Mouse (Mus musculus) c-Kit-negative CD71-positive TER-119-positive erythroid progenitor cells, embryonic 14.5 days (primary cell): ENCODE data around the gene Pik3r5.

Experiments
- DNase-seq: peaks from one replicate; pipeline ENCODE4 v3.0.0-alpha.2; 2013; ENCODE audit warnings: low read depth, low spot score

Gene Pik3r5

DNA sequence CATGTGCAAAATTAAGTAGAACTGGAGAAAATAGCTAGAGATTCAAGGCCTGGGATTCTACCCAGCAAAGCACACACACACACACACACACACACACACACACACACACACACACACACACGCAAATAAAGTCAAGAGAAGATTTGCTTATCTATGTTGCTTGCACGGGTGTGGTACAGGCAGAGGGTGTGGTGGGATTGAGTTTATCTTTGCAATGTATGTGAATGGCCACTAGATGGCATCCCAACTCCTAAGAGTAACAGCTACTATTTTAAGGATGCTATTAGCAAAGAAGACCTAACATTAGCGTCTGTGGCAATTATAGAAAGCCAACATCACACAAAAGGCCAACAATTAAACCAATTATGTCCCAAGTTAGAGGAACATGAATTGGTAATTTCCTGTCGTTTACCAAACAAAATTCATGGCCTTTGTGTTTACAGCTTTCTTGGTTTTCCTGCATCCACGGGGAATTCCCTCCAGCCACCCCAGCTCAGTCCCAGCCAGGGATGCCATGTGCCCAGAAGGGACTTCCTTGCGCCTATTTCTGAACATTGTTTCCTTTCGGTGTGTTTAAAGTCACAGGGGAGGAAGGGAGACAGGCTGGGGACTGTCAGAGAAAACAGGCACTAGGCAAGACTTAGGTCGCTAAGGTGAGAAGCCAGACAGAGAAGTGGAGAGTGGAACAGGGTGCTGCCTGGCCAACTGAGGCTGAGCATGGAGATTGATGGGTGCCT lies 53.5 kb downstream of the Pik3r5 start:
- peak; percentile 47 for DNase-seq

DNA sequence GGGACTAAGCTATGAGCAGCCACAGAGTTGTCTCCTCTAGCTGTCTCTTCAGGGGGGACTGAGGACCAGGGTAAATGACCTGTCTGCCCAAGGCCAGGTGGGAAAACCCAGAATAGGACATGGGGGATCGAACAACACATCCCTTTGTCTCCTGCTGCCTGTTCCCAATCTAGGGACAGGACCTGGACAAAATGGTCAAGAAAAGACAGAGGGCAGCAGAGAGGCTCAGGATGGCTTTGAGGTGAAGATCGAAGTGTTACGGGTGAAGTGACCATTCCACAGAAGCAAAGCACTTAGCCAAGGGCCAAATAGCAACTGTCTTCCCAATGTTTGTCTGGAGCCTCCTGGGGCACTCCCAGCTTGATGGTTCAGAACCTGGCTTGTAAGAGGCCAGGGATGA lies 54.2 kb downstream of the Pik3r5 start:
- DNase-seq = no peak

DNA sequence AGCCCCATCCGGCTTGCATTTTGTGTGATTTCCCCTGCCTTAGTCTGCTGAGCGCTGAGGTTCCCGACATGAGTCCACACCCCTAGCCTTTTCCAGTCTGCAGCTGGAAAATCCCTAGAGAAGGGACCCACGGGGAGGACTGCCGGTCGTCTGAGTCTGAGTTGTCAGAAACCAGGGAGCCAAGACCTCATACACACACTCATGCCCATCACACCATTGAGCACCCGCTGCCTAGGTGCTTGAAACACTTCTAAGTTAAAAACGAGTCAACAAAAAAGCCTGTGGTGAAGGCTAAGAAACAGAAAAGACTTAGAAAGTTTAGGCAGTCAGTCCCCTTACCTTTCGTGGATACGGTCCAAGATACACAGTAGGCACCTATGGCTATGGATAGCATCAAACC lies 55.8 kb downstream of the Pik3r5 start:
- DNase-seq = no peak

DNA sequence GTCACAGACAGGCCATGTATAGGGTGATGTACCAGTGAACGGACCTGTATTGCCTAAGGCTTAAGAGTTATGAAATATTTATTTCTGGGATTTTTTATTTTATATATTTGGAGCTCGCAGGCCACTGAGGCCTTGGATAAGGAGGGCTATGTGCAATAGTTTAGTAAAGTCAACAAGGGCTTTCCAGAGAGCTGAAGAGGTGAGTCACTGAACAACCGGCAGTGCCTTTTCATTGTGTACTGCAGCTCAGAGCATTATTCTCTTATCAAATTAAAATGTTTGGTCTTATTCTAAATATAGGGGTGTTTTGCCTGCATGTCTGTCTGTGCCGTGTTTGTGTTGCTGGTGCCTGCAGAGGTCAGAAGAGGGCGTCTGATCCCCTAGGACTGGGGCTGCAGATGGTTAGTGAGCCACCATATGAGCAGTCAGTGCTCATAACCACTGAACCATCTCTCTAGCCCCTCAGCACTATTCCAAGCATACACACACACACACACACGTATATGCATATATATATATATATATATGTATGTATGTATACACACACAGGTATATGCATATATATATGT lies 56.4 kb downstream of the Pik3r5 start:
- DNase-seq = no peak

DNA sequence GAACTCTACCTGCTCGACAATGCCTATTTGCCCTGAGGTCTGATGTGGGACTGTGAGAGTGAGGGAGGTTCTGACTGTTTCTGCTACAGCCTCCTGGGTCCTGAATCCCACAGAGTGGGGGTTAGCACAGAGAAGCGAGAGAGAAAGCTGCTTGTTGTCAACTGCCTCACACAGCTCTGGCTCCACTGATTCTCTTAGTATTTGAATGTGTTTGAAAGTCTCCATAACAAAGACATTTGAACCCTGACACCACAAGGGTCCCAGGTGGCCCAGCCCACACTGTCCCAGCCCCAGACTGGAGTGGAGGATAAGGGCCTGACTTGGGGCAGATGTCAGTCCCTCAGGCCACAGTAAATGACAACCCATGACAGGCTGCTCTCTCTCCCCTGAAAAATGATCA lies 57.3 kb downstream of the Pik3r5 start:
- no peak for DNase-seq

DNA sequence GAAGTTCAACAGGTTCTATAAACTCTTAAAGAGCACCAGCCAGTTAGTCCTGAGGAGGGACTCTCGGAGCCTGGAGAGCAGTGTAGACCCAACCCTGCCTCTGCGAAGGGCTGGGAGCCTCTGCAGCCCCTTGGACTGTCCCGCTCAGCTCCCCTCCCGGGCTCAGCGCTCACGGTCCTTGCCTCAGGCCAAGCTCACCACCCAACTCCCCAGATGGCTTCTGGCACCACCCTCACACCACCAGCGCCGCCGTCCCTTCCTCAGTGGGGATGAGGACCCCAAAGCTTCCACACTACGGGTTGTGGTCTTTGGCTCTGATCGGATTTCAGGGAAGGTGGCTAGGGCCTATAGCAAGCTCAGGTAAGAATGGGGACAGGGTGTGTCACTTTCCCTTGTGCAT lies 60.7 kb downstream of the Pik3r5 start:
- DNase-seq = no peak

DNA sequence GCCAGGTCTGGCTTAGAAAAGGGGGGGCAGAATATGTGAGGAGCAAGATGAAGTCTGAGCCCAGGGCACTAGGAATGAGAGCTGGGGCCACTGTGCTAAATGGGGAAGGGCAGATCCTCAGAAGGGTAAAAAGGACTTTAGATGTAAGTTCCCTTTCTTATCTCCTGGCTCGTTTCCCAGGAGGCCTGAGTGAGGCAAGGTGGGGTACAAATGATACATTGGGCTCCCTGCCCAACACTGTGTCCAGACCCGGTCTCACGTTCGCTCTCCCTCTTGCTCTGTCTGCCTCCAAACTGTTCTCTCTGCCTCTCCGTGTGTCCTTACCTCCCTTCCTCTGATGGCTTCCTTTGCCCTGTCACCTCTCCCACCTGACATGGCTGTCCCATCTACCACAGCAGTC lies 61.8 kb downstream of the Pik3r5 start:
- no peak for DNase-seq

DNA sequence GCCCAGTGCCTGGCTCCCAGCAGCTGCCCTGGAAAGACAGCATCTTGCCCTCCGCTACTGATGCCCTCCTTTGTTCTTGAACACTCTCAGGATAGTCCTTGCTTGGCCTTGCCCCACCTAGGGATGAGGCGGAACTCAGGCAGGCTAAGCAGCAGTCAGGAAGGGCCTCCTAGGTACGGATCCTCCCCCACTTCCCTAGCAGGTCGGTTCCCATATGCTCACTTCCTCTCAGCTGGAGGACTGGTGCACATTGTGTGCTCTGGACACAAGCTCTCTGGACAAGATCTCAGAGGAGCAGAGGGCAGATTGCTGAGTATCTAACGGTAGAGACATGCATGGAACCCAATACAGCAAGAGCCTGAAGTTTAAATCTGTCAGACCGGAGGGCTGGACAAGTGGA lies 65.2 kb downstream of the Pik3r5 start:
- DNase-seq = no peak

DNA sequence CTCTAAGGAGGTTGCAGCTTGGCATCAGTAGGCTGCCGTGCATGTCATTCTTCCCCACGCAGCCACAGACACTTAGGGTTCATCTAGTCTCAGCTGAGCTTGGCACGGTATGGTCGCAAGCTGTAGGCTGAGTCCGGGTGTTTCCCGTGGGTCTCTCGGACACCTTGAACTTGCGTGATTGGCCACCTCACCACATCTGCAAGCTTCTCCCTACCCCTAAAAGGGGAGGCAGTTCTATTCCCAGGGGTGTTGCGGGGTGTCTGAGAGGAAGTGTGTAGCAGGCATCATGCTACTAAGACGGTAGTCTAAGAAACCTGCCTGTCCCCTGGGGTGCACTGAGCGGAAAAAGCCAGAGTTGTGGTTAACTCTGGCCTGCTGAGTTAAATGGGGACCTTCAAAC lies 66.6 kb downstream of the Pik3r5 start:
- DNase-seq = no peak

DNA sequence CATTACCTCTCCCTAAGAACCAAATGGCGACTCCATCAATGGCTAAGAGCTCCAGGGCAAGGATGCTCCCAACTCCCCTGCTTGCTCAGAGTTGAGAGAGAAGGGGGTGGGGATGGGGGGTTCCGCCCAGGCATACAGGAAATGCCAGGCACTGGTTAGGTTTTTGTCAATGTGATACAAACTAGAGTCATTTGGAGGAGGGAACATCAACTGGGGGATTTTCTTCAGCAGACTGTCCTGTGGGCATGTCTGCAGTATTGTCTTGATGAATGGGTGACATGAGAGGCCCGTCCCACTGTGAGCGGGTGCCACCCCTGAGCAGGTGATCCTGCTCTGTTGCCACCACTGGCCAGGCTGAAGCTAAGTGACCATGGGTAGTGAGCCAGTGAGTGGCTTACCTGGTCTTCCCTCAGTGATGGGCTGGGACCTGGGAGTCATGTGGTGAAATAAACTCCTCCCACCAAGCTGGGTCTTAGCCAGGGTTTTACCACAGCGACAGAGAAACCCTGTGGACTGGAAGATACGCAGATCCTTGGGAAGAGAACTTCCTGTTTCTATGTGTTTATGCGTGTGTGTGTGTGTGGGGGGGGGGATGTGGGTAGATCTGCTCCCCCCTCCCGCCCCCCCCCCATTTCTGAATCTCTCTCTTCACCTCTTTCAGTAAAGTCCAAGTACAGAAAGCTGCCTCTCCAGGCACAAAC lies 67.2 kb downstream of the Pik3r5 start:
- no peak for DNase-seq

DNA sequence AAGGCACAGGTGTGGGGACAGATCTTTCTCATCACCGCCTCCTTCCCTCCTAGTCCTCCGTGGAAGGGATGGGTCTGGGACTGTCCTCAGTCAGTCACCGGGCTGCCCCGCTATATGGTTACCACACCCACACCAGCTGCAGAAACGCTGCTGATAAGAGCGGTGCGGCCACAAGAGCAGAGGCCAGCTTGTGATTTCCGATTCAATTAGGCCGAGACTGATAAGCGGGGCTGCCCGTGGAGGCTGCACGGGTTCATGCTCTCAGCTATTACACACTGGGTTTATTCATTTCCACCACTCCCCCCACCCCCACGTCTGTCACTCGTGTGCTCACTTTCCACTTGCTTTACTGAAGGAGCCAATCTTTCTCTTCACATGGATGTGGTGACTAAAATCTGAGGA lies 69.0 kb downstream of the Pik3r5 start:
- DNase-seq = no peak

DNA sequence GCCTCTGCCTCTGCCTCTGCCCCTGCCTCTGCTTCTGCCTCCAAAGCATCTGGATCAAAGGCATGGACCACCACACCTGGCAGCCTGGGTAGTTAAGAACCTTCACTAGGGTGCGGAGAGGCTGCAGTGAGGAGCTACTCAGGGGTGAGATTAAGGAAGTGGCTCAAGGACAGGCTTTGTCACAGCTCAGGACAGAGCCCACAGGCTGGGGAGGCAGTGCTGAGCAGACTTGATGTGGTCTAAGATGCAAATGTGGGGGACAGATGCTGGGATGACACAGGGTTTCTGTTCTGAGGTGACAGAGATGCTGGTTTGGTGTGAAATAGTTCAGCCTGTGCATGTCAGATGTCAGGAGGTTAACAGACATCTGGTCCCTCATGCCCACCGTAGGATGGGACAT lies 70.5 kb downstream of the Pik3r5 start:
- no peak for DNase-seq

DNA sequence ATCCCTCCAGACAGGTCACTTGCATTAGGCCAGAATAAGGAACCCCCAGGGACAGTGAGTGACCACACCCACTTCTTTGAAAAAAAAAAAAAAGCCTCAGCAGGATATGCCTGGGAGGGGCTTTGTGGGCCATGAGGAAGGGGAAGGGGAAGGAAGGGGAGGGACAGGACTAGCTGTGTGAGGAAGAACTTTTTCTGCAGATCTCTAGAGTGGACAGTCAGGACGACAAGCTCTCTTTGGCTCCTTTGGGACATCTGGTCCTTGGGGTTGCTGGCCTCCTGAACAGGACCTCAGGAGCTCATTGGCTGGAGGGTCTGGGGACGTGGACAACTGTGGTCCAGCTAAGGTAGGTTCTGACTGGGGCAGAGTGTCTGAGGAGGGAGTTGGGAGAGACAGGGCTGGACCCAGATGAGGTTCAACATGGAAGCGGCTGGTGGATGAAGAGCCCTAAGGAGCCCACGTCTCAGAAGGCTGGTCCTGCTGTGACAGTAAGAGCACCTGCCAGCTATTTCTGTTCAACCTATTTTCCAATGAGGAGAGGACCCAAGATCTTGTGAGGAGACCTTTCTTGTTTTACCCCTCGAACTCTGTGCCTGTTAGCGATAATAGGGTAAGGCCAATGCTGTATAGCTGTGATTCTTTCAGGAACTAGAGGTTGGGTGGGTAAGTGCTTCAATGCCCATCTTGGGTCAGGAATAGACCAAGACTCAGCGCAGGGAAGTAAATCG lies 71.1 kb downstream of the Pik3r5 start, which contains the start of gene Pik3r6:
Gene Pik3r6 (plus strand): TSS at position 118 of the 728 bp plus-strand sequence.
- no peak for DNase-seq

DNA sequence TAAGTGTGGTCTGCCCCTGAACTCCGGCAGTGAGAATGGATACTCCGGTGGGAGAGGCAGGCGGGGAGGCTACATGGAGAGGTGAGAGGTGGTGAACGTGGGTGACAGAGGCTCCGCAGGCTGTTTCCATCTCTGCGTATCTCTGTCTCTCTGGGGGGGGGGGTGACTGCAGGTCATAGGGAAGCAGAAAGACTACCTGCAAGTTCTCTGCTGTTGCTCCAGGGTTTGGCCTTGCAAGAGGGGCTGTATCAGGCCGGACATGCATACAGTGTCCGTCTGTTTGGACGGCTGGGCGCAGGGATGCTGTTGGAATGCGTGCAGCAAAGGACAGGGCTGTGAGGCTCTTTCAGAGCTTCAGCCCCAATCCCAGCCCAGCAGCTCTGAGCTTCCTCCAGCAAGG lies 73.0 kb downstream of the Pik3r5 start:
- DNase-seq = no peak

DNA sequence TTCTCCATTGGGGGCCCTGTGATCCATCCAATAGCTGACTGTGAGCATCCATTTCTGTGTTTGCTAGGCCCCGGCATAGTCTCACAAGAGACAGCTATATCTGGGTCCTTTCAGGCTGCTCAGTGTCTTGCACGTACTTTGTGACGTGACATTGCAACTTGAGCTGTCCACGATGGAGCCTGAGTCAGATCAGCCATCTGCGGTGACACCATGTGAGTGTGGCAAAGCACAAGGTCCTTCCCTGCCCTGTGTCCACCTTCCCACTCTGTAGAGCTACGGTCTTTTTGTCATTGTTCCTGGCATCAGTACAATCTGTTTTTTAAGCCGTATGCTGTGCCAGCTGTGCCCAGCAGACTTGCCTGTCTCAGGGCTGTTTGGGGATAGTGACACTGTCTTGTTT lies 75.3 kb downstream of the Pik3r5 start:
- DNase-seq = no peak

DNA sequence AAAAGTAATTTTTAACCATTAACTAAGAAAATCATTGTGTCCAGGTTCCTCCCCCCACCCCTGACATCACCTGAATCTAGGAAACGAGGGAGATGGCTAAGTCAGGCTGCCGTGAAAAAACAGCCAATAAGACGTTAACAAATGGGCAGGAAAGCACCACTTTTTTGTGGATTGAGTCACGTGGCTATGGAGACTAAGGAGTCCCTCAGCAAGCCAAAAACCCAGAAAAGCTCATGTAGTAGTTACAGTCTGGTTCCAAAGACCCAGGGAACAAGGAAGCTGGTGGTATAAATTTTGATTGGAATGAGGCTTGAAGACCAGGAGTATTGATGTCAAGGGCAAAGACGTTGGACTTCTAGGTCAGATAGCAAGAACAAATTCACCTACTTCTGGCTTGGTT lies 76.7 kb downstream of the Pik3r5 start:
- no peak for DNase-seq

DNA sequence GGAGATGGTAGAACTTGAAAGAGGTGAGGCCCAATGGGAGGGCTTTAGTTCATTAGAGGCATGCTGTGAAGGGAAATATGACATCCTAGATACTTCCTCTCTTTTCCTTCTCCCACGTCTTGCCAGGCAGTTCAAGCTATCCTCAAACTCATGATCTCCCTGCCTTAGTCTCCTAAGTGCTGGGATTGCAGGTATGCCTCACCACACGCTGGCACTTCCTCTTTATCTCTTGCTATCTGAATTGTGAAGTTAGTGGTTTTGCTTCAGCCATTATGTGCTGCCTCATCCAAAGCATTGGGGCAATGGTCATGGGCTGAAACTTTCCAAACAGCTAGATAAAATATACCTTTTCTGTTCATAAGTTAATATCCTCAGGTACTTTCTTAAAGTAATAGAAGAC lies 77.3 kb downstream of the Pik3r5 start:
- DNase-seq = no peak

DNA sequence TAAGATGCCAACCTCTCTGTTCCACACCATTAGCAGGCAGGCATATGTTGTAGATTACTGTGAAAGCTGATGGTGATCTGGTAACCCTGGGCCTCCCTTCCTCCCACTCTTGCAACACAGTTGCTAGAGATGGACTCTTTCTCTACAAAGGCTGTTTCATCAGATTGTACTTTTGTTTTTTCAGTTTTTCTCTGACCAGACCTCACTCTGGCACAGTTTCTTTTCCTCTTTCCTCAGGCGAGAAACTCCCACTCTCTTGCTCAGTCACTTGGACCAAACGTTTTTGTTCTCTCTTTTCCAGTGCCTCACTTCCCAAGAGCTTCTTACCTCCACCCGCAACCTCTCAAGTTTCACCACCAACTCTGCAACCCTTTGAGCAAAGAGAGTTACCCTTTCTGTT lies 82.0 kb downstream of the Pik3r5 start:
- no peak for DNase-seq

DNA sequence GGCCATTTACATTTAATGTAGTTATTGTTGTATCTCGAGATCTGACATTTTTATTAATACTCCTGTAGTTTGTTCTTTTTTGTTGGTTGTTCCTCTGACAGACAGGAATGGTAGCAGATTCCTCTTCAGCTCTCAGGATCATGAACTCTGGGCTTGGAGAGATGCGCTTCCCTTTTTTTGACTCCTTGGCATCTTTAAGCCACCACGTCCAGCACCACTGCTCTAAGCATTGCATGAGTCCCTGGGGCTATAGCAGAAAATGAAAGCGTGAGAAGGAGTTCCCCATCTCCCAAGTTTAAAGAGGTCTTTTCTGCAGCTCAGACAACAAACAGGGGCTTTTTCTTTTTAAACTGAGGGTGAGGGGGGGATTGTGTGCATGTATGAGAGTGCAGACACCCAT lies 87.4 kb downstream of the Pik3r5 start:
- DNase-seq = no peak

DNA sequence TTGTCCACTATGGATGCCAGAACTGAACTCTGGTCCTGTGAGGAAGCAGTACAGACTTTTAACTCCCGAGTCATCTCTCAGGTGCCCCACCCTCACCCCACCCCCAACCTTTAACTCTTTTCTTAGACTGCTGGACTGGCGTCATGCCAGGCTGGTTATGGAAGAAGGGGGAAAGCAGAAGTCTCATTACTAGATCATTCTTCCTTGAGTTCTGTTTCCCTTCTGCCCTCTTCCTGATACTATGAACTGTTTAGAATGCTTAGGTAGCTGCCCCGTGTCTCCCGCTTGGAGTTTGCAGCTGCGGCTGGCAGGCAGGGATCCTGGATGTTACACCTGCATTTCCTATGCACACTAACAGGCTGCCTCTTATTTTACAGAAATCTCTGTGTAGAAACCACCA lies 87.9 kb downstream of the Pik3r5 start:
- no peak for DNase-seq

DNA sequence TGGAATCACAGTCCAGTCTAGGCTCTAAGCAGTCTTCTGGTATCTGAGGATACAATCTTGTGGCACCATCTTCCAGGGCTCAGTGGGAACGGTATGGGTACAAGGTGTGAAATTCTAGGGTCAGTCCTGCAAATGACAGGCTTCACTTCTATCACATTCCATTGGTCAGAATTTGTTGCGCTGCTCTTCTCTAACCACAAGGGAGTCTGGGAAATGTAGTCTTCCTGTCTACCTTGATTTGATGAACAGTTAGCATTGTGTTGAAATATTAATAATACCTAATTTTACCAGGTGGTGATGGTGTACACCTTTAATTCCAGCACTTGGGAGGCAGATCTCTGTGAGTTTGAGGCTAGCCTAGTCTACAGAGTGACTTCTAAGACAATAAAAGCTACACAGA lies 88.5 kb downstream of the Pik3r5 start:
- DNase-seq = no peak

DNA sequence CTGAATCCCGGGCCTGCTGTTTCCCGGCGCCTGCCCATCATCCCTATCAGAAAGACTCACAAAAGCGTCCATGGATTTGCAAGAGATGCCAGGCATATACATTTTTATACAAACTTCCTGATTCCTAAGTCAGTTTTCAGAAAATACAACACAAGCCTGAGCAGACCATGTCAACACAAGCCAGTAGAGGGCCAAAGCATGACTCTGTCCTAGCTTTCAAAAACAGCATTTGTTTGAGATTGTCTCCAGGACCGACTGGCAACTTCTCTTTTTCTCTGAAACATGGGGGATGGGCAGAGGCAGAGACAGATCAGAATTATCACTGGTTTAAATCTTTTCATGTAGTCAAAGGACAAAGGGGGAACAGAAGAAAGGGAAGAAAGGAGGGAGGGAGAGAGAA lies 89.4 kb downstream of the Pik3r5 start:
- no peak for DNase-seq
